Comparison of ENCODE assay signal across 20 mouse cellular contexts in the genomic region with DNA sequence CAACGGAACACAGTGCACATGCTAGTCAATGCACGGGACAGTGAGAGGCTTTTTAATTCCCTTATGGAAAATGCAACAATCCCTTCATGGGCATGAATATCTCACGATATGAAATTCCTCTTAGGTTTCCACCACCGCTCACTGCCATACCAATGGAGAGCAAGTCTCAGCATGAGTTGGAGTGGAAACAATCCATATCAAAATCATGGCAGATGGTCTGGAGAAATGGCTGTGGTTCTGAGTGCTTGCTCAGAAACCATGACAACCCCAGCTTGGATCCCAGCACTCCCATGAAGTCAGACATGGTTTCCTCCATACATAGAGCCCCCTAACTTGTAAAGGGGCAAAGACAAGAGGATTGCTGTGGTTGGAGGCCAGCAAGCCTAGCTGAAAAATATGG. TPM values are rescaled to one million over a fixed set of nuclear protein-coding genes. Genes with fewer than 3 reads are reported as not detected.
"Had no signal": no experiment of that assay in that cellular context is flagged by ENCODE, and none has a peak within 500 bp of the region (broad histone marks: within the 10 kb centered on the region; RNA-seq: fewer than 3 reads in every experiment).

No protein-coding gene starts in this region.

- H3K27ac ChIP-seq: kidney, postnatal 0 days; limb, embryonic 12.5 days; liver, embryonic 14.5 days; midbrain, embryonic 13.5 days; neural tube, embryonic 12.5 days had no signal

- H3K9me3 ChIP-seq: limb, embryonic 12.5 days; midbrain, embryonic 13.5 days; neural tube, embryonic 12.5 days had no signal

- ATAC-seq: midbrain, embryonic 13.5 days had no signal

- H3K4me3 ChIP-seq: limb, embryonic 12.5 days; midbrain, embryonic 13.5 days; neural tube, embryonic 12.5 days had no signal

- H3K9ac ChIP-seq: limb, embryonic 12.5 days; liver, embryonic 14.5 days; midbrain, embryonic 13.5 days; neural tube, embryonic 12.5 days had no signal

- H3K36me3 ChIP-seq: limb, embryonic 12.5 days; midbrain, embryonic 13.5 days; neural tube, embryonic 12.5 days had no signal

- H3K27me3 ChIP-seq: midbrain, embryonic 13.5 days; neural tube, embryonic 12.5 days had no signal

- DNase-seq: kidney, adult 8-10 months; kidney, postnatal 36 days; layer of hippocampus, adult 9-11 months; liver; lung, adult 18-20 months; lung, postnatal 36 days; right cerebral cortex, postnatal 4 days; spleen, adult 18-20 months; thymus, adult 18-20 months; thymus, postnatal 25 days had no signal

- H3K4me2 ChIP-seq: limb, embryonic 12.5 days; midbrain, embryonic 13.5 days; neural tube, embryonic 12.5 days had no signal

RNA-seq across cellular contexts. Expression of gene Lamp5, which starts 3.6 kb away (rescaled TPM):
- total RNA-seq: megakaryocyte progenitor cell, adult 5-6 weeks; monocyte, adult 5-6 weeks; neutrophil, adult 5-6 weeks had no signal
- polyA plus RNA-seq: stomach, embryonic 14.5 days; urinary bladder, adult 2 months had no signal
